Mouse (Mus musculus) Muller cell, postnatal 12 days (primary cell): ENCODE results near the gene 2310022B05Rik.

Source experiments
- DNase-seq: peaks from one replicate; pipeline ENCODE4 v3.0.0-alpha.2; 2015; ENCODE audit errors: inconsistent ontology term

The 2310022B05Rik gene

GRCm38 (mm10) chr8:124663112-124663873 is at the start of gene 2310022B05Rik:
Gene 2310022B05Rik (minus strand): TSS chr8:124663369.
- DNase-seq, result peak; percentile 95

GRCm38 (mm10) chr8:124705823-124706222 is 42.7 kb upstream of the 2310022B05Rik start:
- DNase-seq, result no peak

GRCm38 (mm10) chr8:124704376-124704775 is 41.2 kb upstream of the 2310022B05Rik start:
- DNase-seq, result no peak

DNA sequence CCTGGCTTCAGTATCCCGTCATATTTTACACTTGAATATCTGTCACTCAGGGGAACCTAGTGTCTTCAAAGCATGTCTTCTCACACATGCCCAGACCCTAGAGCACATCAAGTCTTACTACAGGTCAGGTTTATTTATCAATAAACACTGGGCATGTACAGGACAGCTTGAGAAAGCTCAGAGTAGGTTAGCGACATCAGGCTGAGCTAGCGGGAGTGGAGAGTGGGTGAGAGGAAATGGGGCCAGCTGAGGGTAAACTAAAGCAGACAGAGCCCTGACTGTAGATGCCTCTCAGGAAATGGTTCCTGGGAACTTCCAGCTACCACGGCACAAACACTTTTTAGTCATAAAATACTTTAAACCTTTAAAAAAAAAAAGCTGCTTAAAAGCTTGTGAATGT is 40.4 kb upstream of the 2310022B05Rik start:
- no peak for DNase-seq

GRCm38 (mm10) chr8:124702183-124702582 is 39.0 kb upstream of the 2310022B05Rik start:
- DNase-seq, result peak; percentile 75

DNA sequence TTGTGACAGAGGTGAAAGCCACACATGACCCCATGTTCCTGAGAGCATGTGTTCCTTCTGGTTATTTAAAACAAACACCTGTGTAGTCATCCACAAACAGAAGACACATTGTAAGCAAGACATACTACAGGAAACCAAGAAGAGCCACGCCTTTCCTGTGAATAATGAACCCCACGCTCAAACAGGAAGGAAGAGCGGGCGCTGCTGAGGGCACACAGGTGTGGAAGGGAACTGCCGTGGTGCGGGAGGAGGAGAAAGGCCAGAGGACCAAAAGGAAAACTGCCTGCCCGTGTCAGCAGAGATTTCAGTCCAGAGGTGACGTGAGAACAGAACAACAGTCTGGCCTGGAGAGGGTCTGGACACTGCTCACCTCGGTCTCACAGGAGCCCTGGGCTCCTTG is 37.9 kb upstream of the 2310022B05Rik start:
- no peak for DNase-seq

DNA sequence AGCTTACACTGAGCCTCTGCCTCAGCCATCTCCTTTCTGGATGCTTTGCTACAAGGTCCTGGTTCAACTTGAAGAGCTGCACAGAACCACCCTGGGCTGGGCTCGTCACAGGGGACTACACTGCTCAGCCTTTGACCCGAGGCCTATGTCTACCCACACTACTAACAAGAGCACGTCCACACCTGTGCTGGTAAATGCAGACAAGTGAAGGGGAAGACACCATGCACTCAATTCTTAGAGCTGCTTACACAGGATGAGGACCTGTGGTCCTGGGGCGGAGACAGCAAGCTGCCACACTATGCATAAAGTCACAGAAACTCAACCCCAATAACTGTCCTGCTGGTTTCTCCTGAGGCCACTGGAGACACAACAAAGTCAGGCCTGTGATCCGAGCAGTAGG is 37.1 kb upstream of the 2310022B05Rik start:
- no peak for DNase-seq

DNA sequence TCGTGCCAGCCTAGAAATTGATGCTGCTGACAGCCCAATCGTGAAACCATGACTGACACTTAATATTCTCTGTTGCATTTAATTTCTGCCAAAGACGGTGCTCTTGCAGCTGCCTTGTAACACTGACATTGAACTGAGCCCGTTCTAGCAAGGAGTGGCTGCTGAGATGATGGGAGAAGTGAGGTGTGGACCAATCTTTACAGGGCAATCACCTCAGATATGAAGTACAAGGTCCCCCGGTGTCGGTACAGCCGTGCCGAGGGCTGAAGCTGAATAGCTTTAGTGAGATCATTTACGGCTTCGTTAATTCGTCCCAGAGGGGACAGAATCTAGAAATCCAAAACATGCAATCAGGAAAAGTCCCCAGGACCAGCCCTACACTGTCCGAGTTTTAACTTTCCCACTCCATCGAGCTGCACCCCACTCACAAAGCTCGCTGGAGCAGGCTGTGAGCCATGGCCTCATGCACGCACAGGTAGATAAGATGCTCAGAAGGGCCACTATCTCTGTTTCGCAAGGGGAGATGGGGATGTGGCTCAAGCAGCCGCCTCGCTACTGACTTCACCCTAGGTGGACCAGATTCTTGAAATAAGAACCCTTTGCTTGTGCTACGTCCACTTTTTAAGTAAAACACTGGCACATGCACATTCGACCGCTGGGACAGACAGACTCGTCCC is 32.4 kb upstream of the 2310022B05Rik start:
- no peak for DNase-seq

GRCm38 (mm10) chr8:124691706-124692105 is 28.5 kb upstream of the 2310022B05Rik start:
- no peak for DNase-seq

DNA sequence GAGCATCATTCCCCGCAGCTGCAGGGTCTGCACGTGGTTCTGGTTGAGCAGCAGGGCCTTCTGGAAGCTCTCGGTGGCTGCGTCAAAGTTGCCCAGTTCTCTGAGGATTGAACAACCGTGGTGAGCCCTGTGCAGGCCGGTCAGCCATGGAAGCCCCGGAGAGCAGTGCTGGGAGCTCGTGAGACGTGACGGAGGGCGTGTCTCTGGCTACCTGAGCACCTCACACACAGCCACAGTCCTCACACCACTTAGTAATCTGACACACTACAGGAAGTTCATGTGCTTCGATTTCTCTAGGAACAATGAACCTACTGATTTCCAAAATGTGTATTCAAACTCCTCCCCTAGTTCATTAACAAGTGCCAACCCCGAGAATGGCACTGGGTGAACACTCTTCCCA is 25.7 kb upstream of the 2310022B05Rik start:
- no peak for DNase-seq

GRCm38 (mm10) chr8:124682218-124682617 is 19.0 kb upstream of the 2310022B05Rik start:
- DNase-seq, result no peak

- no peak for DNase-seq
Measured at GRCm38 (mm10) chr8:124681792-124682157, 18.6 kb upstream of the 2310022B05Rik start.

- DNase-seq, result peak; percentile 5
Measured at GRCm38 (mm10) chr8:124681077-124681791, 18.1 kb upstream of the 2310022B05Rik start.

- DNase-seq, result no peak
Measured at GRCm38 (mm10) chr8:124678246-124678645, 15.1 kb upstream of the 2310022B05Rik start.

DNA sequence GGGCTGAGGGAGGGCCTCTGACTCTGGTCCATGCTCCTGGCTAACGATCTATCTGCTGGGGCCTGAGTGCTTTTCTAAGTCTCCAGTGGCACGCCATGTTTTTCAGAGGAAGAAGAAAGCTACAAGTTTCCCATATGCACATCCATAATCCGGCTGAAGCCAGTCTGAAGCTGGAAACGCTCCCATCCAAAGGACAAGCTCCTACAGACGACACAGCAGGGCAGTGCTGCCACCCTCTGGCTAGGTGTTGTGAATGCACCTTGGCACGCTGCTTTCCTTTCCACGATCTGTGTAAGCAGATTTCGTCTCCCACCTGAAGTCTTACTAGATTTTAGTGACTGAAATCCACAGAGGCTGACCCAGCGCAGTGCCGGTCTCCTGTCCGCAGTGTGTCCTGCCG is 14.3 kb upstream of the 2310022B05Rik start:
- DNase-seq, result peak; percentile 70

GRCm38 (mm10) chr8:124677078-124677477 is 13.9 kb upstream of the 2310022B05Rik start:
- no peak for DNase-seq

GRCm38 (mm10) chr8:124676661-124677060 is 13.5 kb upstream of the 2310022B05Rik start:
- no peak for DNase-seq

DNA sequence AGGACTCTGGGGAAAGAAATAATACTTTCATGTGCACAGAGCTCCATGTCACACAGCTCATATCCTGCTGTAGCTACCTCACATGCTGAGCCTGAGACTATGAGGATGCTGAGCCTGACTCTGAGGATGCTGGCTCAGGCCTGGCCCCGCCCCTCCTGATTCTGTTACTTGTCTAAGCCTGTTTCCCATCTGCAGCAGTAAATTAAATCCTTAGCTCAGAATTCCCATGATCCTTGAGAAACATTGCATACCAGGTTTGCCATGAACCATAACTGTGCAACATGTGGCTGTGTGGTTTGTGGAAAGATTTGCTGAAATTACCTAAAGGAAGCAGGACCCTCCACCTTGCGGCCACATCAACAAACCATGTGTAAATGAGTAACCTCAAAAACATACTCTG is 9.2 kb upstream of the 2310022B05Rik start:
- no peak for DNase-seq

GRCm38 (mm10) chr8:124668798-124669197 is 5.6 kb upstream of the 2310022B05Rik start:
- DNase-seq, result no peak

DNA sequence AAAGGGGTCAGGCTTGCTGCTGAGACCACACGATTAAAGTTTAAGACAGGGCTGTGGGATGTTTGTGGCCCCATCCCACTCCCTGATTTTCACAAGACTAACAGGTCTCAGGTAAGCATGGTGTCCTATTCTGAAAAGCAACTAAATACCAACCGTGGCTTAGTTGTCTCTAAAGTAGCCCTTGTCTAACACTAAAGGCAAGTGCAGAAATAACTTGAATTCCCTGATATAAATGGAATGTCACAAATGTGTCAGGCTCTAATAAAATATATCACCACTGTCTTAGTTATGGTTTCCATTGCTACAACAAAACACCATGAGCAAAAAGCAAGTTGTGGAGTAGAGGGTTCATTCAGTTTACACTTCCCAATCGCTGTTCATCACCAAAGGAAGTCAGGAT is 1.2 kb upstream of the 2310022B05Rik start:
- DNase-seq, result no peak

DNA sequence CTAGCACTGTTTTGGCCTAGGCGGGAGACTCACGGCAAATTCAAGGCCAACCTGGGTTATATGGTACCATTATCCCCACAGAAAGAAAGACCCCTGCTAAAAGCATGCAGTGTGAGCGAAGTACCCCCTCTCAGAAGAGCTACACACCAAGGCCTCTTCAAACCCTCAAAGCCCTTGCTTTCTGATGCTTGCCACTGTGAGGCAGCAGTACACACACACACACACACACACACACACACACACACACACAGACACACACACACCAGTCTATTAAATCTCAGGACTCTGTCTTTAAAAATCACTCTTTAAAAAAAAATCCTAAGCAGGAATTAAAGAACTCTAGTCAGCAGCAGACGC is 683 bp upstream of the 2310022B05Rik start:
- DNase-seq, result peak; percentile 11

GRCm38 (mm10) chr8:124662446-124663111 is 590 bp downstream of the 2310022B05Rik start:
- DNase-seq, result no peak
